Mouse (Mus musculus) liver, adult 2 months (tissue): ENCODE data around the gene Gtf2i. TPM values are rescaled to one million over a fixed set of nuclear protein-coding genes. Genes with fewer than 3 reads are reported as not detected.

Experiments
- DNase-seq: peaks from one replicate; pipeline ENCODE4 v3.0.0-alpha.2; 2011; ENCODE audit warnings: low read depth, low spot score; ENCODE audit errors: extremely low read depth
- H3K27ac ChIP-seq: fragments of 200-500 bp; replicated peaks from 2 replicates; pipeline ENCODE4 v1.5.1; 2012; ENCODE audit warnings: low read depth, mild to moderate bottlenecking, control low read depth, inconsistent platforms, low read length; ENCODE audit not compliant: insufficient read depth
- H3K27me3 ChIP-seq: fragments of 200-500 bp; 2 replicates; pipeline ENCODE4 v1.6.1; 2012; ENCODE audit warnings: mild to moderate bottlenecking, moderate library complexity, low read length, inconsistent platforms; ENCODE audit not compliant: control insufficient read depth, insufficient read depth
- H3K36me3 ChIP-seq: fragments of 200-500 bp; 2 replicates; pipeline ENCODE4 v1.6.1; 2012; ENCODE audit warnings: low read length, inconsistent platforms; ENCODE audit not compliant: control insufficient read depth, insufficient read depth
- H3K4me1 ChIP-seq: fragments of 200-500 bp; 2 replicates; pipeline ENCODE4 v1.6.1; 2011; ENCODE audit warnings: low read length; ENCODE audit not compliant: control insufficient read depth, insufficient read depth
- H3K4me3 ChIP-seq: fragments of 200-500 bp; 2 replicates; pipeline ENCODE4 v1.5.1; 2011; ENCODE audit warnings: low read depth, mild to moderate bottlenecking, control low read depth, low read length, moderate library complexity; ENCODE audit not compliant: insufficient read depth
- H3K79me2 ChIP-seq: fragments of 200-500 bp; 2 replicates; pipeline ENCODE4 v1.6.1; 2012; ENCODE audit warnings: inconsistent platforms, mild to moderate bottlenecking, low read length, moderate library complexity; ENCODE audit not compliant: control insufficient read depth, insufficient read depth
- H3K9ac ChIP-seq: fragments of 200-500 bp; 2 replicates; pipeline ENCODE4 v1.6.1; 2012; ENCODE audit warnings: low read depth, mild to moderate bottlenecking, control low read depth, inconsistent platforms, low read length
- CTCF ChIP-seq: fragments of 200-500 bp; IDR thresholded peaks from 2 replicates; pipeline ENCODE4 v1.5.1; 2011; ENCODE audit warnings: low read depth, low read length, control low read depth
- POLR2A ChIP-seq: fragments of 200-500 bp; IDR thresholded peaks from 2 replicates; pipeline ENCODE4 v1.6.1; 2011; ENCODE audit warnings: low read length, control low read depth; ENCODE audit not compliant: insufficient read depth; ENCODE audit errors: extremely low read depth
- WGBS: fragments of 180-500 bp; shearing (Covaris S2); methylation state at CpG from one replicate; pipeline ENCODE4 v1.1.7; 2018; 5-methylcytosine and 5-hydroxymethylcytosine counted together
- polyA plus RNA-seq: library from polyadenylated mRNA; depleted of rRNA; stranded (reverse); fragments of >200 nt; gene quantifications from 2 replicates; pipeline ENCODE4 v1.2.3, GENCODE M21; 2012
- total RNA-seq: library from RNA; depleted of rRNA; stranded (reverse); fragments of >200 nt; gene quantifications from 2 replicates; pipeline ENCODE4 v1.2.3, GENCODE M21; 2014

Gene Gtf2i
- total and polyA plus RNA-seq, 2 experiments, result 31.7 to 54.2 TPM

DNA sequence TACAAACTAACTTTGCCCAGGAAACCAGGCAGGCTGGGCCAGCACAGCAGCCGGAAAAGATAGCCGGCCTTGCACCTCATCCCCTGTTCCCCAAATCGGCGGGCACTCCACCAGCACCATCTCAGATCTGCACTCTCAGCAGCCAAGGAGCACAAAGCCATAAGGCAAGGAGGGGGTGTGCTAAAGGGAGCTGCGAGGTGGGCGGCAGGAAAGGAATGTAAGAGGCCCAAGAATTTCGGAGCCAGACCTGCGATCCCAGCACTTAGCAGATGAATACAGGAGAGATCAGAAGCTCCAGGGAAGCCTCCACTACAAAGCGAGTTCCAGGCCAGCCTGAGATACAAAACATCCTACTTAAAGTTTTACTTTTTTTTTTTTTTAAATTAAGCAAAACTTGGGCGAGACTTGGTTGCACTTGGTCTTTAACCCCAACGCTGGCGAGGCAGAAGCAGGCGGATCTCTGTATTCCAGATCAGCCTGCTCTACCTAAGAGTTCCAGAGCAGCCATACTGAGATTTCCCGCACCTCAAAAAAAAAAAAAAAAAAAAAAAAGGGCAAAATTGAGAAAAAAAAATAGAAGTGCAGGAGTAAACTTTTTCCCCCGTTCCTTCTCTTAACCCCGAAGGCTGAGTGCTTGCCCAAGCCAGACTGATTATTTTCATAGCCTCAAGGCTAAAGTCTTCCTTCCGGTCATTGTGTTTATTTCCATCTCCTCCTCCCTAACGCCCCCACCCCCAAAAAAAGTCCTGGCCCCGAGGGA, 1.7 kb downstream of the Gtf2i start:
- peaks cover 38% of the 10 kb centered on the region; the same call in 1 of the 2 replicates for H3K79me2 ChIP-seq
- H3K36me3 ChIP-seq, result no peaks in the 10 kb centered on the region
- H3K4me3 ChIP-seq, result peak overlapping the region; percentile 97
- 6% methylated on average over 19 of the region's 19 CpGs for WGBS
- DNase-seq, result peak; percentile 41
- H3K27ac ChIP-seq, result peak overlapping the region; percentile 95
- H3K9ac ChIP-seq, result peak overlapping the region; percentile 93
- TF ChIP-seq CTCF (no peak), POLR2A (no peak)
- H3K27me3 ChIP-seq, result no peaks in the 10 kb centered on the region
- peaks cover 13% of the 10 kb centered on the region for H3K4me1 ChIP-seq

GRCm38 (mm10) chr5:134311894-134312411, 2.6 kb downstream of the Gtf2i start:
- peaks cover 44% of the 10 kb centered on the region for H3K79me2 ChIP-seq
- peaks cover 13% of the 10 kb centered on the region for H3K4me1 ChIP-seq
- H3K27me3 ChIP-seq, result no peaks in the 10 kb centered on the region
- H3K9ac ChIP-seq, result no peak overlapping the region
- 23% methylated on average over 6 of the region's 6 CpGs for WGBS
- peak; percentile 69 for DNase-seq
- H3K36me3 ChIP-seq, result no peaks in the 10 kb centered on the region
- no peak for TF ChIP-seq POLR2A
- H3K27ac ChIP-seq, result 0 out of 2 replicates have a peak overlapping the region, but pooled peaks have one; percentile 1
- no peak overlapping the region for H3K4me3 ChIP-seq

GRCm38 (mm10) chr5:134310201-134310600, 4.4 kb downstream of the Gtf2i start:
- no peak overlapping the region for H3K4me3 ChIP-seq
- 96% methylated on average over 9 of the region's 9 CpGs for WGBS
- no peaks in the 10 kb centered on the region for H3K27me3 ChIP-seq
- no peaks in the 10 kb centered on the region for H3K36me3 ChIP-seq
- peaks cover 13% of the 10 kb centered on the region for H3K4me1 ChIP-seq
- H3K9ac ChIP-seq, result no peak overlapping the region
- no peak for DNase-seq
- peaks cover 52% of the 10 kb centered on the region for H3K79me2 ChIP-seq
- no peak for TF ChIP-seq CTCF
- no peak for TF ChIP-seq POLR2A
- no peak overlapping the region for H3K27ac ChIP-seq

DNA sequence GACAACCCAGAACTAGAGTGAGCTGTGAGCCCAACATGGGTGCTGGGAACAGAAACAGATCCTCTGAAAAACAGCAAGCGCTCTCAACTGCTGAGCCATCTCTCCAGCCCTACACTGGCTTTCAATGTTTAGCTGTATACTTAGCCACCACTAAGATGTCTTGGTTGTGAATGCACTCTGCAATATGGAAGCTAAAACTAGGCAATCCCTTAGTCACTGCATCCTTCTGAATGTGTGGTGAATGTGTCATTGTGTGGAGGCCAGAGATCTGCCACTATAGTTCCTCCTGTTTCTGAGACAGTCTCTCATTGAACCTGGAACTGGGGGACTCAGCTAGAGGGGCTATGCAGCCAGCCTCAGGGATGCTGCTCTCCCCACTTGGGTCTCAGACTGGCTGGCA, 5.2 kb downstream of the Gtf2i start:
- no peak for DNase-seq
- Histone ChIP-seq H3K27me3 (no peaks in the 10 kb centered on the region), H3K4me1 (peaks cover 19% of the 10 kb centered on the region), H3K36me3 (no peaks in the 10 kb centered on the region), H3K9ac (no peak overlapping the region), H3K27ac (no peak overlapping the region), H3K79me2 (peaks cover 57% of the 10 kb centered on the region), H3K4me3 (no peak overlapping the region)
- 100% methylated on average over 1 of the region's 1 CpGs for WGBS
- TF ChIP-seq POLR2A (no peak), CTCF (no peak)

GRCm38 (mm10) chr5:134304639-134305038, 9.9 kb downstream of the Gtf2i start:
- TF ChIP-seq POLR2A, result no peak
- no peak for TF ChIP-seq CTCF
- H3K79me2 ChIP-seq, result peaks cover 58% of the 10 kb centered on the region
- no peaks in the 10 kb centered on the region for H3K36me3 ChIP-seq
- H3K27ac ChIP-seq, result no peak overlapping the region
- H3K4me1 ChIP-seq, result peaks cover 8% of the 10 kb centered on the region
- H3K27me3 ChIP-seq, result no peaks in the 10 kb centered on the region
- H3K9ac ChIP-seq, result no peak overlapping the region
- DNase-seq, result peak; percentile 57
- no peak overlapping the region for H3K4me3 ChIP-seq
- 41% methylated on average over 6 of the region's 6 CpGs for WGBS
